Mouse (Mus musculus) cerebellum, adult 2 months (tissue): Measurements from ENCODE around the gene Phospho1. TPM values are rescaled to one million over a fixed set of nuclear protein-coding genes. Genes with fewer than 3 reads are reported as not detected.

Experiments used
- DNase-seq, 2 experiments: peaks; one replicate each; pipeline ENCODE4 v3.0.0; 2021
- H3K27ac ChIP-seq: fragments of 200-500 bp; 2 replicates; pipeline ENCODE4 v1.5.1; 2012; ENCODE audit warnings: low read length, control low read depth, inconsistent platforms; ENCODE audit not compliant: insufficient read depth
- H3K27me3 ChIP-seq: fragments of 200-500 bp; 2 replicates; pipeline ENCODE4 v1.6.1; 2012; ENCODE audit warnings: inconsistent platforms, mild to moderate bottlenecking, low read length, moderate library complexity; ENCODE audit not compliant: control insufficient read depth, insufficient read depth
- H3K4me1 ChIP-seq: fragments of 200-500 bp; 2 replicates; pipeline ENCODE4 v1.6.1; 2011; ENCODE audit warnings: low read length; ENCODE audit not compliant: control insufficient read depth, insufficient read depth
- H3K4me3 ChIP-seq: fragments of 200-500 bp; replicated peaks from 2 replicates; pipeline ENCODE3; 2011; ENCODE audit warnings: mild to moderate bottlenecking, low read depth, low read length, control low read depth; ENCODE audit not compliant: insufficient read depth
- CTCF ChIP-seq: fragments of 200-500 bp; IDR thresholded peaks from 2 replicates; pipeline ENCODE4 v1.5.1; 2011; ENCODE audit warnings: low read depth, mild to moderate bottlenecking, control low read depth, low read length, moderate library complexity, borderline replicate concordance; ENCODE audit not compliant: insufficient read depth
- POLR2A ChIP-seq: fragments of 200-500 bp; IDR thresholded peaks from 2 replicates; pipeline ENCODE4 v1.6.1; 2011; ENCODE audit warnings: low read length, control low read depth, borderline replicate concordance; ENCODE audit not compliant: insufficient read depth
- WGBS: fragments of 180-500 bp; shearing (Covaris S2); methylation state at CpG from one replicate; pipeline ENCODE4 v1.1.7; 2018; 5-methylcytosine and 5-hydroxymethylcytosine counted together
- polyA plus RNA-seq: library from polyadenylated mRNA; depleted of rRNA; stranded (reverse); fragments of >200 nt; gene quantifications from 2 replicates; pipeline ENCODE4 v1.2.3, GENCODE M21; 2012

The Phospho1 gene
- polyA plus RNA-seq, 1 experiment, result 122 TPM

DNA sequence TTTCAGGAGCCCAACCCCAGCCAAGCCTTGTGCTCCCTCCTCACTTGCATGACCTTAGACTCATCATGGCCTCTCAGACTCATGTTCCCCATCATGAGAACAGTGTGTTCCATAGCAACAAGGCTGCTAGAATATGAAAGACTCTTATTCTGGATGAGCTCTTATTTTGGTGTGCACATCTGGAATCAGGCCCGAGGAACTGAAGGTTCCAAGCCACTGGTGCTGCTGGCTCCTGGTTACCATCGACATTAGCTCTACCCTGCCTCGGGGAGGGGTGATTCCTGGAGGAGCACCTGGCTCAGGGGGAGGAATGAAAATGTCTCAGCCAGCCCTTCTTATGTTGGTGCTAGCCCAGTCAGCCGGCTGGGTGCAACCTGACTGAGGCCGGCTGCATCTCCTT, 9.4 kb upstream of the Phospho1 start:
- H3K27ac ChIP-seq, result no peak overlapping the region
- no peak overlapping the region for H3K4me3 ChIP-seq
- DNase-seq, result no peak
- WGBS, result 61% methylated on average over 5 of the region's 5 CpGs
- no peak for TF ChIP-seq POLR2A
- no peak for TF ChIP-seq CTCF
- no peaks in the 10 kb centered on the region for H3K27me3 ChIP-seq
- H3K4me1 ChIP-seq, result no peaks in the 10 kb centered on the region

GRCm38 (mm10) chr11:95815412-95815811, 8.9 kb upstream of the Phospho1 start:
- 55% methylated on average over 9 of the region's 9 CpGs for WGBS
- H3K27ac ChIP-seq, result no peak overlapping the region
- H3K4me1 ChIP-seq, result no peaks in the 10 kb centered on the region
- no peak overlapping the region for H3K4me3 ChIP-seq
- TF ChIP-seq CTCF (no peak), POLR2A (no peak)
- DNase-seq, result no peak
- no peaks in the 10 kb centered on the region for H3K27me3 ChIP-seq

DNA sequence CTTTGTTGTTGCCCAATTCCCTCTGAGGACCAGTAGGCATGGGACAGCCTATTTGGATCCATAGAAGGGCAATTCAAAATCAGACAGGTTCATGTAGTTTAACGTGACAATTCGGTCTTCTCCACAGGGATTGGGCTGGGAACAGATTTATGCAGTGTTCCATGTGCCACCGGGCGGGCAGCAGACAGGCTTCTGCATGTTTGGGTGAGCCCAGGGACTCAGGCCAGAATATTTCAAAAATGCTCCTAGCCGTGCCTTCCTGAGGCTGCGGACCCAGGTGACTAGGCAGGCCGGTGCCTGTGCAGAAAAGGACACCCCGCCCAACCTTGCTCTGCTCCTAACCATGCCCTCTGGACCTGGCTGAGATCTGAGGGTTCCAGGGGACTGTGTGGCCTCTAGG, 5.2 kb upstream of the Phospho1 start:
- DNase-seq, result no peak
- TF ChIP-seq CTCF (no peak), POLR2A (no peak)
- Histone ChIP-seq H3K27ac (no peak overlapping the region), H3K27me3 (no peaks in the 10 kb centered on the region), H3K4me3 (no peak overlapping the region), H3K4me1 (no peaks in the 10 kb centered on the region)
- WGBS, result 76% methylated on average over 8 of the region's 8 CpGs

- no peak for DNase-seq
- WGBS, result 84% methylated on average over 3 of the region's 3 CpGs
- H3K27ac ChIP-seq, result no peak overlapping the region
- no peak overlapping the region for H3K4me3 ChIP-seq
- no peaks in the 10 kb centered on the region for H3K27me3 ChIP-seq
- no peaks in the 10 kb centered on the region; the same call in 1 of the 2 replicates for H3K4me1 ChIP-seq
- TF ChIP-seq POLR2A (no peak), CTCF (no peak)
Measured at GRCm38 (mm10) chr11:95821511-95821910, 2.8 kb upstream of the Phospho1 start.

- Histone ChIP-seq H3K4me1 (no peaks in the 10 kb centered on the region; the same call in 1 of the 2 replicates), H3K4me3 (no peak overlapping the region), H3K27me3 (no peaks in the 10 kb centered on the region), H3K27ac (no peak overlapping the region)
- DNase-seq, result no peak
- TF ChIP-seq POLR2A (no peak), CTCF (no peak)
- WGBS, result 95% methylated on average over 4 of the region's 4 CpGs
Measured at GRCm38 (mm10) chr11:95822437-95822836, 1.9 kb upstream of the Phospho1 start.

DNA sequence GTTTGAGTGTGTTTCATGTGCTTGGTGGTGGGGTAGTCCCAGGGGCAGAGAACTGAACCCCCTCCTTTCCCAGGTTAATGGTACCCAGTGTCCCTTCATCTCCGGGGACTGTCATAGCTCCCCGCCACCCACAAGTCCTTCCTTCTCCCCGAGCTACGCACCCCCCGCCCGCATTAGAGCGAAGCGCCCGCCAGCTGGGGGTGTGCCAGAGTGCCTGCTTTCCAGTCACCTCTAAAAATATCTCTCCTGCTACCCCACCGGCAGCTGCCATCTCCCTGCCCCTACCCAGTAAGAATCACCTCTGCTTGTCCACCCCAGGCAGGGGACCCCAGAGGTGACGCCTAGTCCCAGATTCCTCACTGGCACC, 561 bp downstream of the Phospho1 start:
- no peaks in the 10 kb centered on the region for H3K27me3 ChIP-seq
- peak overlapping the region; percentile 83 for H3K27ac ChIP-seq
- H3K4me3 ChIP-seq, result peak overlapping the region; percentile 84
- WGBS, result under 1% methylated on average over 11 of the region's 11 CpGs
- DNase-seq, result peak; percentile 81 to 84
- no peaks in the 10 kb centered on the region; the same call in 1 of the 2 replicates for H3K4me1 ChIP-seq
- TF ChIP-seq POLR2A (no peak), CTCF (no peak)

DNA sequence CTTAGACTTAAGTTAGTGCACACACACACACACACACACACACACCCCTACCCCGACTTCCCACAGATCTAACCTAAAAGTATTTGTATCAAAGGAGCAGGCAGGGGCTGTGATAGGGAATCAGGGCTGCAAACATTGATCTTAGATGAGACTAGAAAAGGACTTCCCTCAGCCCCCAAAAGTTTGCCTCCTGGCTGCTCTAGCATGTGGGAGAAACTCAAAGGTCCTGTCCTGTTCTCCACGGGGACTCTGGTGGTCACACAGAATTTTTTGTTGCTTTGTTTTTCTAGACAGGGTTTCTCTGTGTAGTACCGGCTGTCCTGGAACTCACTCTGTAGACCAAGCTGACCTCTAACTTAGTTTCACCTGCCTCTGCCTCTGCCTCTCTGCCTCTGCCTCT, 1.3 kb downstream of the Phospho1 start:
- no peak for TF ChIP-seq POLR2A
- TF ChIP-seq CTCF, result no peak
- Histone ChIP-seq H3K27ac (no peak overlapping the region), H3K27me3 (no peaks in the 10 kb centered on the region), H3K4me1 (no peaks in the 10 kb centered on the region; the same call in 1 of the 2 replicates), H3K4me3 (peak overlapping the region; percentile 84)
- DNase-seq, result no peak
- whole genome bisulfite sequencing, result 41% methylated on average over 3 of the region's 3 CpGs

DNA sequence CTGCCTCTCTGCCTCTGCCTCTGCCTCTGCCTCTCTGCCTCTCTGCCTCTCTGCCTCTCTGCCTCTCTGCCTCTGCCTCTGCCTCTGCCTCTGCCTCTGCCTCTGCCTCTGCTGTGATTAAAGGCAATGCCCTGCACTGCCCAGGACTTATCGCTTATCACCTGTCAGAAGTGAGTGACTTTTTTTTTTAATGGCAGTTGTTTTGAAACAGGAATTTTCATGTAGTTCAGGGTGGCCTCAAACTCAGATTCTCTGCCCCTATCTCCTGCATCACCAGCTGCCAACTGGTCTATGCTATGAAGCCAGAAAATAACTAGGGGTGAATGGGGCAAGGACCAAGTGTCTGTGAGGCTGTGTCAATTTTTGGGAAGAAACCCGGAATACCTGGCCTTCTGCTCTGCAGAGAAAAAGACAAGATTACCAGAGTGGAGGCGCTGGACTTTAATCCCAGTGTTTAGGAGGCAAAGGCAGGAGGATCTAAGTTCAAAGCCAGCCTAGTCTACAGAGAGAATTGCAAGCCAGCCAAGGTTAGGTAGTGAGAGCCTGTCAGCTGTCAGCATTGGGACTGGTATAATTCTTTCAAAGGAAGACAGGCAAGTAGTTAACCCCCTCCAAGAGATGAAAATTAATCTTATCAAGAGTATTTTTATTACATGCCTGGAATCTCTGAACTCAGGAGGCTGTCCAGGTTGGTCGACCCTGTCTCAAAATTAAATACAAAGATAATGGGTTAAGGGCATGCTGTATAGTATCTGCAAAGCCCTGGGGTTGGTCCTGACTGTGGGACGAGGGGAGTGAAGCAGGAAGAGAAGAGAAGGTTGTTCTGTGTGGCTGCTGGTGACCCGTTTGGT, 2.2 kb downstream of the Phospho1 start:
- no peak for DNase-seq
- TF ChIP-seq POLR2A (no peak), CTCF (no peak)
- Histone ChIP-seq H3K27ac (no peak overlapping the region), H3K4me1 (no peaks in the 10 kb centered on the region; the same call in none of the 2 replicates), H3K27me3 (no peaks in the 10 kb centered on the region), H3K4me3 (no peak overlapping the region)
- WGBS, result 63% methylated on average over 6 of the region's 6 CpGs
